Mouse (Mus musculus) A20 (cell line): Measurements from ENCODE around the gene Zdhhc24.
A peak's percentile ranks its signal among the peaks of the same experiment; 100 is the strongest.
"Not testable (repeated sequence)": the region's sequence is repeated elsewhere in the genome, so short reads cannot be mapped to it uniquely, and the experiment has no call there.

ENCODE experiments used
- DNase-seq: peaks from one replicate; pipeline ENCODE4 v3.0.0-alpha.2; 2011; ENCODE audit warnings: low read depth, low spot score

The Zdhhc24 gene

GRCm38 (mm10) chr19:4878405-4879323 is at the start of gene Zdhhc24:
Gene Zdhhc24, plus strand, starts transcription at chr19:4878668.
- peak; percentile 97 for DNase-seq

- no peak for DNase-seq
Observed at GRCm38 (mm10) chr19:4829156-4829555, 49.3 kb upstream of the Zdhhc24 start.

GRCm38 (mm10) chr19:4833977-4834376 is 44.5 kb upstream of the Zdhhc24 start:
- DNase-seq: no peak

GRCm38 (mm10) chr19:4836096-4836495 is 42.4 kb upstream of the Zdhhc24 start:
- DNase-seq: no peak

- no peak for DNase-seq
Observed at GRCm38 (mm10) chr19:4837049-4837448, 41.4 kb upstream of the Zdhhc24 start.

GRCm38 (mm10) chr19:4838526-4839140 is 39.8 kb upstream of the Zdhhc24 start:
- peak; percentile 29 for DNase-seq

- DNase-seq: peak; percentile 94
Observed at GRCm38 (mm10) chr19:4839149-4839548, 39.3 kb upstream of the Zdhhc24 start, which contains the start of the genes Ccs and Ccdc87. Gene Ccs, minus strand, starts transcription at chr19:4839332. Gene Ccdc87, plus strand, starts transcription at chr19:4839366.

- DNase-seq: no peak
Observed at GRCm38 (mm10) chr19:4840848-4841247, 37.6 kb upstream of the Zdhhc24 start.

GRCm38 (mm10) chr19:4842611-4843010 is 35.9 kb upstream of the Zdhhc24 start:
- peak; percentile 15 for DNase-seq

- no peak for DNase-seq
Observed at GRCm38 (mm10) chr19:4845846-4846245, 32.6 kb upstream of the Zdhhc24 start.

GRCm38 (mm10) chr19:4847490-4847889 is 31.0 kb upstream of the Zdhhc24 start:
- peak; percentile 35 for DNase-seq

GRCm38 (mm10) chr19:4849800-4850199 is 28.7 kb upstream of the Zdhhc24 start:
- DNase-seq: no peak

GRCm38 (mm10) chr19:4850281-4850680 is 28.2 kb upstream of the Zdhhc24 start:
- no peak for DNase-seq

GRCm38 (mm10) chr19:4854552-4855469 is 23.7 kb upstream of the Zdhhc24 start, which contains the start of gene Ctsf:
Gene Ctsf, plus strand, starts transcription at chr19:4855130.
- no peak for DNase-seq

GRCm38 (mm10) chr19:4855470-4855820 is 23.0 kb upstream of the Zdhhc24 start:
- DNase-seq: no peak

GRCm38 (mm10) chr19:4855951-4856350 is 22.5 kb upstream of the Zdhhc24 start:
- no peak for DNase-seq

- DNase-seq: no peak
Observed at GRCm38 (mm10) chr19:4859081-4859480, 19.4 kb upstream of the Zdhhc24 start.

- DNase-seq: no peak
Observed at GRCm38 (mm10) chr19:4863048-4863447, 15.4 kb upstream of the Zdhhc24 start.

GRCm38 (mm10) chr19:4865147-4865546 is 13.3 kb upstream of the Zdhhc24 start:
- DNase-seq: peak; percentile 30

GRCm38 (mm10) chr19:4874613-4875012 is 3.9 kb upstream of the Zdhhc24 start:
- not testable (repeated sequence) for DNase-seq

- no peak for DNase-seq
Observed at GRCm38 (mm10) chr19:4876241-4876640, 2.2 kb upstream of the Zdhhc24 start.

GRCm38 (mm10) chr19:4876755-4877154 is 1.7 kb upstream of the Zdhhc24 start:
- DNase-seq: no peak
